Mouse (Mus musculus): ENCODE data around the gene Hoxa10.

The Hoxa10 gene

GRCm38 (mm10) chr6:52240389-52241000, at the start of gene Hoxa10:
TSS of gene Hoxa10 (minus strand) at chr6:52240854.
- DNase-seq (ENCODE audit: low spot score in 2 of 2): no peak

DNA sequence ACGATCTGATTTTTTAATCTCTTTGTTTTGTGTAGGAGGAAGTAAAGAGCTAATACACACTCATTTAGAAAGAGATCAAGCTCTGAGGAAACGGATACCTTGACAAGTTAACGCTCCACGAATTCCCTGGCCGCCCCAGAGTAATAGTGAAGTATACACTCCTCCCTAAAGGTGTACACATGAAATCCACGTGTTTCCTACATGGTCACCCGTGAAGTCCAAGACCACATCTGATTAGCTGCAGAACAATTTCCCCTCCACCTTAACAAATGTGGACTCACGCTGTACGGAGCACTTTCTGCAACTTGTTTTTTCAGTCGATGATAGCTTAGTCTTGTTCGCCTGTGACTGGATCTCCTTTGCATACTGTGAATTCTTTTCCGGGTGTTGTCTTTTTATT, 49.5 kb upstream of the Hoxa10 start:
- no peak for DNase-seq (ENCODE audit: low spot score in 2 of 2)

- DNase-seq (ENCODE audit: low spot score in 2 of 2): no peak
These were observed 43.2 kb upstream of the Hoxa10 start for GRCm38 (mm10) chr6:52283896-52284295.

DNA sequence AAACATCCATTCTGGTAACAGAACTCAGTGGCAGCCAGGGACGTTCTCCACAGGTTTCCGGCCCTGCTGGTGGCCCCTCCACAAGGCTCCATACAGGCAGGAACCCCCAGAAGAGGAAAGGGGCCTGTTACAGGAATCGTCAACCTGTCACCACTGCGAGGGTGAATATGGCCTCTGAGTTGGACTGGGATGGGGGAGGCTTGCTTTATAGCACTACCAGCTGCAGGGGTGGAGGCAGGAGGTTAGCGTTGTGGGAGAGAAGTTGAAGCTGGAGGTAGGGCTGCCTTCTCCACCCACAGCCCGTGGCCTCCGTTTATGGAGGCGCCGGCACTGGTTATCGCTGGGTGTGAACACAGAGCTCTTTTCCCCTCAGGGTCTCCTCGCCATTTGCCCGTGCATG, 40.4 kb upstream of the Hoxa10 start:
- no peak for DNase-seq (ENCODE audit: low spot score in 2 of 2)

DNA sequence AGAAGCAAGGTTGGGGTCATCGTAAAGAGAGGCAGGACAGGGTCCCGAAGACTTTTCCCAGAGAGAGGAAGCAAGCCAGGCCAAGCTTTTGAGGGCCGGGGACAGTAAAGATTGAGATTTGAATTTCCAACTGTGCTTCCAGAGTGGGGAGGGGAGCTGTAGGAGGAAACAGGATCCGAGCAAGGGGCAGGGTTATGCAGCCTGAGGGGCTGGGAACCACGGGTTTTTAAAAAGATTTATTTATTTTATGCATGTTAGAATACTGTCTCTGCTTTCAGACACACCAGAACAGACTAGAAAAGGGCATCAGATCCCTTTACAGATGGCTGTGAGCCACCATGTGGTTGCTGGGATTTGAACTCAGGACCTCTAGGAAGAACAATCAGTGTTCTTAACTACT, 36.3 kb upstream of the Hoxa10 start:
- no peak for DNase-seq (ENCODE audit: low spot score in 2 of 2)

DNA sequence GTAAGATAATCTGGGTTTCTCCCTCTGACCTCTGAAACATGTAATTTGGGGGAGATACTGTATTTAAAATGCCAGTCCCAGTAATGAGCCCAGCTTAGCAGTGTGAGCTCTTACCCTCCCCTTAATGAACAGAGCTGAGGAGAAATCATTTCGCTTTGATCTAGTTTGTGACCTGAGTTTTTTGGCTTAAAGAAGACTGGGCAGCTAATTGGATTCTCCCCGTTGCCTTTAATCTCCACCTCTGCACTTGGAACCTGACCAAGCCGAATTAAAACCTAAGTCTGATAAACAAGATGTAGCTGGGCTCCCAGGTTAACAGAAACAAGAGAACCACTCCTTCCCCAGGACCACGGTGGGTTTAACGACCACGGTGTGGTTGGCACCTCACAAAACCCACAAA, 35.7 kb upstream of the Hoxa10 start:
- DNase-seq (ENCODE audit: low spot score in 2 of 2): no peak

GRCm38 (mm10) chr6:52275563-52276280, 35.1 kb upstream of the Hoxa10 start:
- DNase-seq (ENCODE audit: low spot score in 2 of 2): no peak

- DNase-seq (ENCODE audit: low spot score in 2 of 2): no peak
These were observed 33.9 kb upstream of the Hoxa10 start for GRCm38 (mm10) chr6:52274576-52274975.

DNA sequence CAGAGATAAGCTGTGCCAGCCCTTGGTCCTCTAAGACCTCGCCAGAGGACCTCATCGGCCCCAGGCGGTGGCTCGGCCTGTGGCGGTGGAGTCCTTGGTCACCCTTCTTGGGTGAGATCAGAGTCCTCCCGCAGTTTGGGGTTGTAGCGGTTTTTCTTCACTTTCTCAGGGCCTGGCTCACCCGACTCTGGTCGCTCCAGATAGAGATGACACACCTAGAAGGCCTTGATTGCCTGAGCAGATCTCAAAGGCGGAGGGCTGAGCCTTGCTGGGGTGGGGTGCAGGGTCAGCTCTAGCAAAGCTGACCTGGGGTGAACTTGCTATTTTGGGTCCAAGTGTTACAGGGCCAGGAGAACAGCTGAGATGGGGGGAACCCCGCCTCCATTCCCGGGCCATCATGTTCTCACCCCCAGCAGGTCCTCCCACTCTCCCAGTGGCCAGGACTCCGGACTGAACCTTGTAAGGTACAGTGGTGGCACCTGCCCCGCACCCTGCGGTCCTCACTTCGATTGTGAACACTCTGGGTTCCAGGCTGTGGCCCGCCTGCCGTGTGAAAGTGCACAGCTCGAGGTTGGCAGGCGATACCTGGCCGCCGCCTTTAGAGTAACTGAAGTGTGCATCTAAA, 33.1 kb upstream of the Hoxa10 start:
- DNase-seq (ENCODE audit: low spot score in 2 of 2): no peak

GRCm38 (mm10) chr6:52272766-52273655, 32.4 kb upstream of the Hoxa10 start:
- DNase-seq (ENCODE audit: low spot score in 2 of 2): no peak

- peak; percentile 74 to 75 for DNase-seq (ENCODE audit: low spot score in 2 of 2)
These were observed 30.1 kb upstream of the Hoxa10 start for GRCm38 (mm10) chr6:52270494-52271480.

GRCm38 (mm10) chr6:52268756-52269155, 28.1 kb upstream of the Hoxa10 start:
- no peak for DNase-seq (ENCODE audit: low spot score in 2 of 2)

DNA sequence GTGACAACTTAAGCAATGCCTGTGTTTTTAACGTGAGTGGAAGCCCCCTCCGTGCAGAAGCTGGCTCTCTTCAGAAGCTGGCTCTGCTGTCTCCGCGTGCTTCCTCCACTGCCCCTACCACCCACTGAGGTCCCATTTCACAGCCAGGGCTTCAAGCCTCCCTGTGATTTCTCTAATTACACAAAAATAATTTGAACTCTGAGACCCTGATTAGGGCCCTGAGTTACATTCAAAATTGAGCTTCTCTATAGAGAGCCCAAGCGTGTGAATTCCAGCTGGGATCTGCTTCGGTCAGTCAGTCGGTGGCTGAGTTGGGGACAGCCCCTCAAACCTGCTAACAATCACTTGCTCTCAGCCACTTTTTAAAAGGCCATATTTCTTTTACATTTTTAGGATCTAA, 27.7 kb upstream of the Hoxa10 start:
- DNase-seq (ENCODE audit: low spot score in 2 of 2): no peak

DNA sequence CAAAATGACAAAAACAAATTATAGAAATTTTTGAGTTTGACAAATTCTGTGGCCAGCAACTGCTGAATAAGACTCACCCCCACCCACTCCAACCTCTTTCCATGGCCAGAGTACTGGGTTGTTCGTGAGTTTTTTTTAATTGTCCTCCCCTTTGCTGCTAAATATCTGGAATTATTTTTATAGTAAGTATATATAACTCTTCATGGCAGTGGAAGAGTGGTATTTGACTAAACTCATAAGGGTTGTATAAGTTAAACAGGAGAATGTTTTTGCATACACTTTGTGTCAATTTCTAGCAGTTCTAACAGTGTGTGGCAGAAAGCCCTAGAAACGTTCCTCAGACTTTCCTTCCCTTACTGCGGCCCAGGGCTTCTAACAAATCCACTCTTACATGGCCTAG, 27.0 kb upstream of the Hoxa10 start:
- DNase-seq (ENCODE audit: low spot score in 2 of 2): no peak

- peak in 1 of 2 experiments; percentile 1 for DNase-seq (ENCODE audit: low spot score in 2 of 2)
These were observed 26.6 kb upstream of the Hoxa10 start for GRCm38 (mm10) chr6:52267221-52267620.

DNA sequence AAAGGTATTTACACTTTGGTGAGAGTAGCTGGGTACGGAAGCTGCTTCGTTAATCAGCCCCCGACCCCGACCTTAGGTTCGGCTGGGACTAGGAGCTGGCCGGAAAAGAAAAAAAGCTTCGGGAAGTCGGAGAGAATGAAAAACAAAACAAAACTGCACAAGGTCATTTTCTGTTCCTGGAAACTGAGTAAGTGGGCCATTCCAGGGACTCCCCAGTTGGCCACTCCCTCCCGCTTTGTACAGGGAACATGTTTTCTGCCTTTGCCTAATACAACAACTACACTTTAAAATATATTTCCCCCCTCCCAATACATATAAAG, 26.0 kb upstream of the Hoxa10 start:
- no peak for DNase-seq (ENCODE audit: low spot score in 2 of 2)

- DNase-seq (ENCODE audit: low spot score in 2 of 2): no peak
These were observed 25.4 kb upstream of the Hoxa10 start for GRCm38 (mm10) chr6:52265913-52266665.

GRCm38 (mm10) chr6:52265306-52265912, 24.8 kb upstream of the Hoxa10 start:
- no peak for DNase-seq (ENCODE audit: low spot score in 2 of 2)

DNA sequence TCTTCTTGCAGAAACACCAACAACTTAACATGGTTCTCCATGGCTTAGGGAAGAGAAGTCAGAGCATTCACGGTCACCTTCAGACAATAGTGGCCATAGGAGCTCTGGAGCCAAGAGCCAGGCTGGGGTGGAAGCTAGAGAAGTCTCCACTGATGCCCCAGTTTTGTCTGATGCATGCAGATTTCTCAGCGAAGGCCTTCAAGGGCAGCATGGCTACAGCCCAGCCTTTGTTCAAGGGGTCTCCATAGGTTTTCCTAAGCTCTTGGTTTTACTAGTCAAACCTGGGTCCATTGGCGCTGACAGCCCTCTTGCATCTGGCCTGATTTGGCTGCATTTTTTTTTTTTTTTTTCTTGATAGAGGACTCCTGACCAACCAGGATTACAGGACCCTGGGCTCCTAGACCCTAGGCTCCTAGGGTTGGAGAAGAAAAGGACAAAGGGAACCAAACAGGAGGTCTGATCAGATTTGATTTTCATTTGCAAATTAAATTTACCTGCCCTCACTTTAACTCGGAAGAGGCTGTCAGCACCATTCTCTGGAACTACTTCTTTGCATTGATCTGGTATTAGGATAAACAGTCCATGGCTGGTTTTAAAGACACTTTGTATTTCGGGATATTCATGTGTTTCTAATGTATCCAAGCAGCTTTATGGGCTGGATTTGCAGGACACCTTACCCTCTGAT, 23.6 kb upstream of the Hoxa10 start:
- DNase-seq (ENCODE audit: low spot score in 2 of 2): no peak

DNA sequence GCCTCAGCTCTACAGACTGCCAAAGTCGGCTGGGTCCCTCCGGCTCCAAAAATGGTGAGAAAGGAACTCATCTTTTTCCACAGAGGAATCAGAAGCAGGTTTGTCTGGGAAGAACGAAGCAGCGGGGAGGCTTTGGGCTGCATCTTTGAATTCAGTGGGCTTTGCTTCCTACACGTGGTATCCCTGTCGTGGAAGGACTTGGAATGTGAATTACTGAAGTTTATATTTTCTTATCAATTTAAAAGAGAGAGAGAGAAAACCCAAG, 22.6 kb upstream of the Hoxa10 start:
- no peak for DNase-seq (ENCODE audit: low spot score in 2 of 2)

Data from right cerebral cortex, adult 2 months (tissue).